ENCODE assay signal across 30 mouse cellular contexts in the genomic region with DNA sequence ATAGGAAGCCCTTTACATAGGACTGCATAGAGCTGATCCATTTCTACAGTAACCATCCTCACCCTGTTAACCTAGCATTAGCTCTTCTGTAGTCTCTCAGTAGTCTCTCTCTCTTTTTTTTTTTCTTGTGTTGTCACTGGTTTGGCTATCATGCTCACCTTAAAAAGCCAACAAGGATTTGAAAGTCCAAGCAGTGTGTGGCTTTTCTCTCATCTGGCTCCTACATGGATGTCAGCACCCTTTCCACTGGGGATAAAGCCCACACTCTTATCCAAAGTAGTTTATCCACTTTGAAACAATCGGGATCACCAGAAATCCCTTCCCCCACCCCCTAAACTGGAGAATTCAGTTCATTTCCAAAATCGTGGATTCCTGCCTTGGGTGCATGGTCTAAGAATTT. TPM values are rescaled to one million over a fixed set of nuclear protein-coding genes. Genes with fewer than 3 reads are reported as not detected.
"Had no signal": no experiment of that assay in that cellular context is flagged by ENCODE, and none has a peak within 500 bp of the region (broad histone marks: within the 10 kb centered on the region; RNA-seq: fewer than 3 reads in every experiment).

No protein-coding gene starts in this region.

- H3K4me1 ChIP-seq: limb, embryonic 10.5 days; liver, embryonic 12.5 days; liver, embryonic 15.5 days; lung, embryonic 15.5 days; midbrain, embryonic 12.5 days; neural tube, embryonic 13.5 days; stomach, embryonic 15.5 days had no signal

- H3K9me3 ChIP-seq: limb, embryonic 10.5 days; limb, embryonic 13.5 days; liver, embryonic 12.5 days; liver, embryonic 15.5 days; lung, embryonic 15.5 days; midbrain, embryonic 12.5 days; neural tube, embryonic 13.5 days; stomach, embryonic 15.5 days had no signal

- H3K4me3 ChIP-seq: layer of hippocampus, adult 2 months; limb, embryonic 10.5 days; limb, embryonic 13.5 days; liver, embryonic 12.5 days; liver, embryonic 15.5 days; lung, embryonic 15.5 days; midbrain, embryonic 12.5 days; myocyte; neural tube, embryonic 13.5 days; stomach, embryonic 15.5 days had no signal

- H3K36me3 ChIP-seq: limb, embryonic 10.5 days; limb, embryonic 13.5 days; liver, embryonic 12.5 days; liver, embryonic 15.5 days; lung, embryonic 15.5 days; midbrain, embryonic 12.5 days; neural tube, embryonic 13.5 days; stomach, embryonic 15.5 days had no signal

- H3K27ac ChIP-seq: kidney, postnatal 0 days; layer of hippocampus, adult 2 months; limb, embryonic 10.5 days; limb, embryonic 13.5 days; liver, embryonic 12.5 days; liver, embryonic 15.5 days; macrophage; midbrain, embryonic 12.5 days; neural tube, embryonic 13.5 days; stomach, embryonic 15.5 days had no signal

- H3K4me2 ChIP-seq: limb, embryonic 13.5 days; liver, embryonic 12.5 days; liver, embryonic 15.5 days; lung, embryonic 15.5 days; midbrain, embryonic 12.5 days; neural tube, embryonic 13.5 days; stomach, embryonic 15.5 days had no signal

- H3K9ac ChIP-seq: limb, embryonic 13.5 days; liver, embryonic 12.5 days; liver, embryonic 15.5 days; lung, embryonic 15.5 days; midbrain, embryonic 12.5 days; neural tube, embryonic 13.5 days; stomach, embryonic 15.5 days had no signal

- H3K27me3 ChIP-seq: liver, embryonic 12.5 days; liver, embryonic 15.5 days; lung, embryonic 15.5 days; midbrain, embryonic 12.5 days; neural tube, embryonic 13.5 days; stomach, embryonic 15.5 days had no signal

- ATAC-seq: liver, embryonic 12.5 days; midbrain, embryonic 16.5 days had no signal

- DNase-seq: kidney, postnatal 25 days; layer of hippocampus, adult 9-11 months; liver; lung, adult 18-20 months; retina, postnatal 1 day; right cerebral cortex, postnatal 25 days; spleen, adult 18-20 months; thymus, postnatal 25 days had no signal

RNA-seq across cellular contexts. Expression of a gene that starts 6.7 kb away (rescaled TPM):
- total RNA-seq: layer of hippocampus, adult 2 months; layer of hippocampus, postnatal 25 days; left cerebral cortex, adult 18-20 months; left cerebral cortex, postnatal 25 days; megakaryocyte, adult 5-6 weeks; monocyte, adult 5-6 weeks; neutrophil, adult 5-6 weeks had no signal
- polyA plus RNA-seq: kidney, postnatal 0 days; large intestine, adult 2 months; limb, embryonic 10.5 days; liver, embryonic 12.5 days; liver, embryonic 15.5 days; lung, embryonic 15.5 days; macrophage; midbrain, embryonic 12.5 days; midbrain, embryonic 16.5 days; myocyte; neural tube, embryonic 13.5 days; thymus, postnatal 0 days had no signal

RNA-seq across cellular contexts. Expression of a gene that starts 32.1 kb away (rescaled TPM):
- total RNA-seq: megakaryocyte, adult 5-6 weeks; monocyte, adult 5-6 weeks had no signal
- polyA plus RNA-seq: macrophage, myocyte had no signal

RNA-seq across cellular contexts. Expression of a gene that starts 53.7 kb away (rescaled TPM):
- total RNA-seq: layer of hippocampus, adult 2 months; layer of hippocampus, postnatal 25 days; left cerebral cortex, adult 18-20 months; left cerebral cortex, postnatal 25 days; megakaryocyte, adult 5-6 weeks; monocyte, adult 5-6 weeks; neutrophil, adult 5-6 weeks had no signal
- polyA plus RNA-seq: kidney, embryonic 14.5 days; large intestine, adult 2 months; limb, embryonic 10.5 days; limb, embryonic 13.5 days; liver, embryonic 12.5 days; liver, embryonic 15.5 days; lung, embryonic 15.5 days; macrophage; midbrain, embryonic 12.5 days; midbrain, embryonic 16.5 days; myocyte; neural tube, embryonic 13.5 days had no signal
